Mouse (Mus musculus) CH12F3 (cell line): ENCODE measurements around the gene Mamdc2.

ENCODE experiments used
- in situ Hi-C: fragments of 300-500 bp; cut with MboI; formaldehyde crosslinking; loops from 2 replicates; pipeline ENCODE4 v1.14.3; 2020; ENCODE audit warnings: low sequenced_read_pairs

Gene Mamdc2

GRCm38 (mm10) chr19:23281911-23282660 is 166.2 kb downstream of the Mamdc2 start:
- in situ Hi-C loops, result no loop called here

DNA sequence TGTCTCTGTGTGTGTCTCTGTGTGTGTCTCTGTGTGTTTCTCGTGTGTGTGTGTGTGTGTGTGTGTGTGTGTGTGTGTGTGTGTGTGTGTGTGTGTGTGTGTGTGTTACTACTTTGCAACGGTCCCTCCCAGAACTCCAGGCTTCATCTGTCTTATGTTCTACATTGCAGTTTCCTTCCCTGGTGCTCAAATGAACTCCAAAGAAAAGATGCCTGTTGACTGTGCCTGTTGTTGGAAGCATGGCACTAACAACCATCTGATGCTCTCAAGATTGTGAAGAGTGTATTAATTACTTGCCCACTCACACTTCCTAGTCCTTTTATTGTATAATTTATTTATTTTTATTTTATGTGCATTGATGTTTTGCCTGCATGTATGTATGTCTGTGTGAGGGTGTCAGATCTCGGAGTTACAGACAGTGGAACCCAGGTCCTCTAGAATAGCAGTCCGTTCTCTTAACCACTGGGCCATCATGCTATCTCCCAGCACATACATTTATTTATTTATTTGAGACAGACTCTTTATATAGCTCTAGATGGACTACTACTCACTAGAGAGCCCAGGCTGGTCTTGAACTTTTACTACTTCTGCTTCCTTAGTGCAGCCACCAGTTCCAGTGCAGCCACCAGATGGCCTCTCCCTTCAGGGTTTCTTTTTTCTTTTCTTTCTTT is 174.1 kb downstream of the Mamdc2 start:
- in situ Hi-C loops, result no loop called here

DNA sequence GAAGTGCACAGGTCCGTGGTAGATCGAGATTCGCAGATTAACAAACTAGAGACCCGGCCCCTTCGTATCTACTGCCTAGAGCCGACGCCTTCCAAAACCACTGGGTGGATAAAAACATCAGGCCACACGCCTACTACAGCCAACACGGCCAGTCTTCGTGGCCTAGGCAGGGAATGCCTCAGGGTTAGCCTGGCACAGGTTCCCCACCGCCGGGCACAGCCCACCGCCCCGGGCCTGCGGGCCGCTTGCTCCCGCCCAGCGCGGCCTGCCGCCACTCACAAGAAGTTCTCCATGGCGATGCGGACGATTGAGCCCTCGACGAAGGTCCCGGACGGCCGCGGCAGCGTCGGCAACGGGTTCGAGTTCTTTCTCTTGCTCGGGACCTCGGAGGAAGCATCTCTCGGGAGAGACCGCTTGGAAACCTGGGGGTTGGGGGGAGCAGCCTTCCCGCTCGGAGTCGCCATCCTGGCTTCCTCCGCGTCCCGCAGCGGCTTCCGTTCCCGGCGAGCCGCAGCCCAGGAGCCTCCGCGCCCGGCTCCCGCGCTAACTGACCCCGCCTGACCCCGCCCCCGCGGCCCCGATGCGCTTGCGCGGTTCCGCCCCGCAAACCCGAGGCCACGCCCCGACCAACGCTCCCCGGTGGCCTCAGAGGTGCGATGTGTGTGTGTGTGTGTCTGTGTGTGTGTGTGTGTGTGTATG is 174.7 kb downstream of the Mamdc2 start, which contains the start of gene Smc5:
Gene Smc5 (minus strand): TSS at position 543 of the 699 bp plus-strand sequence.
- in situ Hi-C loops, result no loop called here

- in situ Hi-C loops, result no loop called here
These were observed 191.5 kb downstream of the Mamdc2 start for GRCm38 (mm10) chr19:23256771-23257170.
